In genomic region chr6:89033433-89034298, GRCm38 (mm10) we compare ENCODE assay signal across 11 mouse cellular contexts.
DNase-seq lines count a peak whose midpoint lies in the region; ATAC-seq and TF ChIP-seq lines count a peak whose summit lies in the region.
"Had no signal": no experiment of that assay in that cellular context is flagged by ENCODE, and none has a peak within 500 bp of the region (broad histone marks: within the 10 kb centered on the region; RNA-seq: fewer than 3 reads in every experiment).

No protein-coding gene starts in this region.

- intact Hi-C loops in left cerebral cortex, adult 2 months (cut with DNase I): loop anchor here (2.0 kb wide), 1 partner anchor 99 kb away; no protein-coding TSS in a partner anchor

- no peaks in the 10 kb centered on the region for H3K36me3 ChIP-seq in kidney, embryonic 16.5 days (ENCODE audit: insufficient read depth, low read length)

- peak; percentile 3; the same call in 1 of the 2 replicates for ATAC-seq in kidney, embryonic 16.5 days (ENCODE audit: low FRiP score, low TSS enrichment)

- H3K9me3 ChIP-seq in kidney, embryonic 16.5 days (ENCODE audit: low read length): no peaks in the 10 kb centered on the region
- H3K9me3 ChIP-seq: megakaryocyte, embryonic 14.5 days had no signal

- TF ChIP-seq CTCF in left cerebral cortex, adult 2 months (IDR thresholded peaks at IDR 0.05): peak; percentile 34

- peaks cover 10% of the 10 kb centered on the region; the same call in 1 of the 2 replicates for H3K4me1 ChIP-seq in kidney, embryonic 16.5 days (ENCODE audit: insufficient read depth, low read length)
- H3K4me1 ChIP-seq: megakaryocyte, embryonic 14.5 days had no signal

- 38% methylated on average over 5 of the region's 5 CpGs for WGBS in kidney, embryonic 16.5 days

- peak; percentile 13 to 37 for DNase-seq in cerebellum, postnatal 10 days
- DNase-seq in cerebellum, postnatal 36 days: no peak
- no peak for DNase-seq in left cerebral cortex, adult 2 months (ENCODE audit: extremely low spot score in 1 of 2, low spot score in 2 of 2)
- no peak for DNase-seq in left cerebral cortex, adult 8-10 months (ENCODE audit: low spot score in 2 of 2)
- DNase-seq in retina, postnatal 1 day: peak; percentile 42
- no peak for DNase-seq in ovary, postnatal 10 days (ENCODE audit: low spot score)
- DNase-seq in spleen, postnatal 14 days (ENCODE audit: low spot score in 2 of 2): no peak
- DNase-seq: heart, postnatal 36 days; right cerebral cortex, adult 18-20 months had no signal

- H3K4me3 ChIP-seq in left cerebral cortex, adult 2 months: no peak overlapping the region
- no peak overlapping the region for H3K4me3 ChIP-seq in kidney, embryonic 16.5 days (ENCODE audit: low read length)
- H3K4me3 ChIP-seq: megakaryocyte, embryonic 14.5 days had no signal

- no peaks in the 10 kb centered on the region for H3K27me3 ChIP-seq in kidney, embryonic 16.5 days (ENCODE audit: insufficient read depth, low read length)

- no peak overlapping the region for H3K27ac ChIP-seq in left cerebral cortex, adult 2 months
- no peak overlapping the region for H3K27ac ChIP-seq in kidney, embryonic 16.5 days (ENCODE audit: low read length)

- H3K9ac ChIP-seq in kidney, embryonic 16.5 days (replicated peaks; ENCODE audit: low read length): no peak overlapping the region

- H3K4me2 ChIP-seq in kidney, embryonic 16.5 days (replicated peaks; ENCODE audit: low read depth, low read length): no peak overlapping the region

Comparison
In these comparisons a context has a peak if more than half of its experiments do, and no peak if none do; other contexts are left out.
1. DNase-seq: peak in cerebellum, postnatal 10 days (2 of 2) and retina, postnatal 1 day (single experiment); none in cerebellum, postnatal 36 days (0 of 2), left cerebral cortex, adult 2 months (0 of 2), left cerebral cortex, adult 8-10 months (0 of 2), ovary, postnatal 10 days (single experiment) and spleen, postnatal 14 days (0 of 2).